Mouse (Mus musculus): ENCODE results near the gene Nfkbib. TPM values are rescaled to one million over a fixed set of nuclear protein-coding genes. Genes with fewer than 3 reads are reported as not detected.

Nfkbib gene
- polyA plus RNA-seq, 2 experiments: 15.0 to 27.0 TPM

GRCm38 (mm10) chr7:28801451-28801850 is 34.1 kb upstream of the Nfkbib start:
- WGBS (ENCODE audit: insufficient replicate concordance): 70% methylated on average over 3 of the region's 3 CpGs
- no peak for ATAC-seq (ENCODE audit: insufficient read depth)
- Histone ChIP-seq H3K36me3 (replicated peaks; ENCODE audit: control insufficient read depth, insufficient read depth, low read depth) (no peaks in the 10 kb centered on the region), H3K4me1 (replicated peaks; ENCODE audit: control insufficient read depth in 2 of 2, insufficient read depth in 2 of 2, low read length in 1 of 2) (peaks cover 24 to 27% of the 10 kb centered on the region in 2 experiments), H3K4me3 (ENCODE audit: insufficient read depth in 1 of 2, low read depth in 2 of 2, low read length in 2 of 2) (no peak overlapping the region), H3K9me3 (ENCODE audit: control insufficient read depth, low read length) (no peaks in the 10 kb centered on the region), H3K27ac (no peak overlapping the region), H3K27me3 (ENCODE audit: control insufficient read depth, insufficient read depth, low read length) (no peaks in the 10 kb centered on the region), H3K9ac (replicated peaks) (no peak overlapping the region), H3K4me2 (ENCODE audit: low read depth) (no peak overlapping the region)
- no peak for TF ChIP-seq EP300 (IDR thresholded peaks at IDR 0.05; ENCODE audit: low read depth)
- TF ChIP-seq CTCF (IDR thresholded peaks at IDR 0.05; ENCODE audit: low read depth): no peak
- no peak for DNase-seq (ENCODE audit: low read depth in 3 of 3, low spot score in 3 of 3)

GRCm38 (mm10) chr7:28799994-28800393 is 32.7 kb upstream of the Nfkbib start:
- Histone ChIP-seq H3K36me3 (replicated peaks; ENCODE audit: control insufficient read depth, insufficient read depth, low read depth) (no peaks in the 10 kb centered on the region), H3K4me3 (ENCODE audit: insufficient read depth in 1 of 2, low read depth in 2 of 2, low read length in 2 of 2) (no peak overlapping the region), H3K4me1 (replicated peaks; ENCODE audit: control insufficient read depth in 2 of 2, insufficient read depth in 2 of 2, low read length in 1 of 2) (peaks cover 26 to 31% of the 10 kb centered on the region in 2 experiments), H3K4me2 (ENCODE audit: low read depth) (no peak overlapping the region), H3K9ac (replicated peaks) (no peak overlapping the region), H3K9me3 (ENCODE audit: control insufficient read depth, low read length) (no peaks in the 10 kb centered on the region), H3K27ac (no peak overlapping the region), H3K27me3 (ENCODE audit: control insufficient read depth, insufficient read depth, low read length) (no peaks in the 10 kb centered on the region)
- TF ChIP-seq CTCF (IDR thresholded peaks at IDR 0.05; ENCODE audit: low read depth) (no peak), EP300 (IDR thresholded peaks at IDR 0.05; ENCODE audit: low read depth) (no peak)
- ATAC-seq (ENCODE audit: insufficient read depth): no peak
- 82% methylated on average over 9 of the region's 9 CpGs for WGBS (ENCODE audit: insufficient replicate concordance)
- DNase-seq (ENCODE audit: low read depth in 3 of 3, low spot score in 3 of 3): no peak

GRCm38 (mm10) chr7:28796562-28796975 is 29.3 kb upstream of the Nfkbib start:
- Histone ChIP-seq H3K9me3 (ENCODE audit: control insufficient read depth, low read length) (no peaks in the 10 kb centered on the region), H3K4me1 (replicated peaks; ENCODE audit: control insufficient read depth in 2 of 2, insufficient read depth in 2 of 2, low read length in 1 of 2) (peaks cover 5 to 6% of the 10 kb centered on the region in 2 experiments; a peak in 3 of 4 replicates), H3K27ac (peak overlapping the region; percentile 45), H3K4me2 (ENCODE audit: low read depth) (peak overlapping the region; percentile 85), H3K36me3 (replicated peaks; ENCODE audit: control insufficient read depth, insufficient read depth, low read depth) (no peaks in the 10 kb centered on the region), H3K9ac (replicated peaks) (peak overlapping the region; percentile 68), H3K27me3 (ENCODE audit: control insufficient read depth, insufficient read depth, low read length) (no peaks in the 10 kb centered on the region), H3K4me3 (ENCODE audit: insufficient read depth in 1 of 2, low read depth in 2 of 2, low read length in 2 of 2) (peak overlapping the region; percentile 36 to 56)
- TF ChIP-seq CTCF (IDR thresholded peaks at IDR 0.05; ENCODE audit: low read depth): peak; percentile 100
- no peak for TF ChIP-seq EP300 (IDR thresholded peaks at IDR 0.05; ENCODE audit: low read depth)
- 5% methylated on average over 32 of the region's 32 CpGs for WGBS (ENCODE audit: insufficient replicate concordance)
- ATAC-seq (ENCODE audit: insufficient read depth) (peak; percentile 77), DNase-seq (ENCODE audit: low read depth in 3 of 3, low spot score in 3 of 3) (peak; percentile 56 to 61 (median 60))

- WGBS (ENCODE audit: insufficient replicate concordance): 11% methylated on average over 15 of the region's 15 CpGs
- no peak for ATAC-seq (ENCODE audit: insufficient read depth)
Observed at GRCm38 (mm10) chr7:28795832-28796231, 28.5 kb upstream of the Nfkbib start.

GRCm38 (mm10) chr7:28794496-28794895 is 27.2 kb upstream of the Nfkbib start:
- Histone ChIP-seq H3K4me1 (replicated peaks; ENCODE audit: control insufficient read depth in 2 of 2, insufficient read depth in 2 of 2, low read length in 1 of 2) (peaks cover 5 to 7% of the 10 kb centered on the region in 2 experiments), H3K4me2 (ENCODE audit: low read depth) (no peak overlapping the region), H3K9ac (replicated peaks) (no peak overlapping the region), H3K27ac (no peak overlapping the region), H3K9me3 (ENCODE audit: control insufficient read depth, low read length) (no peaks in the 10 kb centered on the region), H3K27me3 (ENCODE audit: control insufficient read depth, insufficient read depth, low read length) (no peaks in the 10 kb centered on the region), H3K4me3 (ENCODE audit: insufficient read depth in 1 of 2, low read depth in 2 of 2, low read length in 2 of 2) (no peak overlapping the region), H3K36me3 (replicated peaks; ENCODE audit: control insufficient read depth, insufficient read depth, low read depth) (no peaks in the 10 kb centered on the region)
- TF ChIP-seq EP300 (IDR thresholded peaks at IDR 0.05; ENCODE audit: low read depth) (no peak), CTCF (IDR thresholded peaks at IDR 0.05; ENCODE audit: low read depth) (no peak)
- ATAC-seq (ENCODE audit: insufficient read depth) (no peak), DNase-seq (ENCODE audit: low read depth in 3 of 3, low spot score in 3 of 3) (no peak)
- WGBS (ENCODE audit: insufficient replicate concordance): 73% methylated on average over 3 of the region's 3 CpGs

More at GRCm38 (mm10) chr7:28795832-28796231, 28.5 kb upstream of the Nfkbib start:
- Histone ChIP-seq H3K4me1 (replicated peaks; ENCODE audit: control insufficient read depth in 2 of 2, insufficient read depth in 2 of 2, low read length in 1 of 2) (peaks cover 5% of the 10 kb centered on the region in 2 experiments), H3K9ac (replicated peaks) (peak overlapping the region; percentile 68), H3K4me2 (ENCODE audit: low read depth) (peak overlapping the region; percentile 85), H3K4me3 (ENCODE audit: insufficient read depth in 1 of 2, low read depth in 2 of 2, low read length in 2 of 2) (peak overlapping the region; percentile 33 to 56), H3K27me3 (ENCODE audit: control insufficient read depth, insufficient read depth, low read length) (no peaks in the 10 kb centered on the region), H3K9me3 (ENCODE audit: control insufficient read depth, low read length) (no peaks in the 10 kb centered on the region), H3K27ac (peak overlapping the region; percentile 45; the same call in 1 of the 2 replicates), H3K36me3 (replicated peaks; ENCODE audit: control insufficient read depth, insufficient read depth, low read depth) (no peaks in the 10 kb centered on the region)
- TF ChIP-seq CTCF (IDR thresholded peaks at IDR 0.05; ENCODE audit: low read depth): no peak
- TF ChIP-seq EP300 (IDR thresholded peaks at IDR 0.05; ENCODE audit: low read depth): no peak
- no peak for DNase-seq (ENCODE audit: low read depth in 3 of 3, low spot score in 3 of 3)

All from liver, embryonic 14.5 days (tissue).